Mouse (Mus musculus) cerebellum, adult 9-11 months (tissue): Measurements from ENCODE around the gene Fbn1.
A peak's percentile ranks its signal among the peaks of the same experiment; 100 is the strongest.

Experiments
- DNase-seq: peaks from one replicate; pipeline ENCODE4 v3.0.0; 2022

The Fbn1 gene

GRCm38 (mm10) chr2:125386221-125386965, 121.4 kb downstream of the Fbn1 start:
- no peak for DNase-seq

GRCm38 (mm10) chr2:125384941-125385340, 122.9 kb downstream of the Fbn1 start:
- DNase-seq = no peak

- no peak for DNase-seq
These were observed 123.4 kb downstream of the Fbn1 start for GRCm38 (mm10) chr2:125384415-125384814.

GRCm38 (mm10) chr2:125383273-125383641, 124.5 kb downstream of the Fbn1 start:
- no peak for DNase-seq

- DNase-seq = no peak
These were observed 125.0 kb downstream of the Fbn1 start for GRCm38 (mm10) chr2:125382613-125383272.

- no peak for DNase-seq
These were observed 127.7 kb downstream of the Fbn1 start for GRCm38 (mm10) chr2:125380086-125380485.

- no peak for DNase-seq
These were observed 128.6 kb downstream of the Fbn1 start for GRCm38 (mm10) chr2:125379206-125379605.

GRCm38 (mm10) chr2:125375926-125376325, 131.9 kb downstream of the Fbn1 start:
- no peak for DNase-seq

GRCm38 (mm10) chr2:125375301-125375700, 132.5 kb downstream of the Fbn1 start:
- no peak for DNase-seq

GRCm38 (mm10) chr2:125369666-125370065, 138.1 kb downstream of the Fbn1 start:
- peak; percentile 9 for DNase-seq

GRCm38 (mm10) chr2:125368616-125369015, 139.2 kb downstream of the Fbn1 start:
- DNase-seq = no peak

- DNase-seq = no peak
These were observed 146.1 kb downstream of the Fbn1 start for GRCm38 (mm10) chr2:125361661-125362060.

- DNase-seq = no peak
These were observed 151.3 kb downstream of the Fbn1 start for GRCm38 (mm10) chr2:125356486-125356885.

GRCm38 (mm10) chr2:125356068-125356467, 151.7 kb downstream of the Fbn1 start:
- no peak for DNase-seq

GRCm38 (mm10) chr2:125355216-125355971, 152.4 kb downstream of the Fbn1 start:
- no peak for DNase-seq

GRCm38 (mm10) chr2:125354587-125354986, 153.2 kb downstream of the Fbn1 start:
- no peak for DNase-seq

- no peak for DNase-seq
These were observed 158.6 kb downstream of the Fbn1 start for GRCm38 (mm10) chr2:125349144-125349543.

- no peak for DNase-seq
These were observed 165.4 kb downstream of the Fbn1 start for GRCm38 (mm10) chr2:125342181-125342950.

GRCm38 (mm10) chr2:125340381-125340780, 167.4 kb downstream of the Fbn1 start:
- no peak for DNase-seq

- no peak for DNase-seq
These were observed 170.6 kb downstream of the Fbn1 start for GRCm38 (mm10) chr2:125337239-125337638.

- DNase-seq = no peak
These were observed 172.6 kb downstream of the Fbn1 start for GRCm38 (mm10) chr2:125335206-125335605.

GRCm38 (mm10) chr2:125334163-125334562, 173.6 kb downstream of the Fbn1 start:
- DNase-seq = no peak

- DNase-seq = no peak
These were observed 176.2 kb downstream of the Fbn1 start for GRCm38 (mm10) chr2:125331581-125331980.
